Mouse (Mus musculus) central nervous system, embryonic 14 days (tissue): ENCODE data around the gene Mfsd4b1. TPM values are rescaled to one million over a fixed set of nuclear protein-coding genes. Genes with fewer than 3 reads are reported as not detected.

Experiments used
- polyA plus RNA-seq: library from polyadenylated mRNA; depleted of rRNA; stranded (reverse); fragments of >200 nt; gene quantifications from 2 replicates; pipeline ENCODE4 v1.2.3, GENCODE M21; 2012; rRNA removed

The Mfsd4b1 gene
- polyA plus RNA-seq, result 0.16 and 0.23 TPM in 2 replicates

DNA sequence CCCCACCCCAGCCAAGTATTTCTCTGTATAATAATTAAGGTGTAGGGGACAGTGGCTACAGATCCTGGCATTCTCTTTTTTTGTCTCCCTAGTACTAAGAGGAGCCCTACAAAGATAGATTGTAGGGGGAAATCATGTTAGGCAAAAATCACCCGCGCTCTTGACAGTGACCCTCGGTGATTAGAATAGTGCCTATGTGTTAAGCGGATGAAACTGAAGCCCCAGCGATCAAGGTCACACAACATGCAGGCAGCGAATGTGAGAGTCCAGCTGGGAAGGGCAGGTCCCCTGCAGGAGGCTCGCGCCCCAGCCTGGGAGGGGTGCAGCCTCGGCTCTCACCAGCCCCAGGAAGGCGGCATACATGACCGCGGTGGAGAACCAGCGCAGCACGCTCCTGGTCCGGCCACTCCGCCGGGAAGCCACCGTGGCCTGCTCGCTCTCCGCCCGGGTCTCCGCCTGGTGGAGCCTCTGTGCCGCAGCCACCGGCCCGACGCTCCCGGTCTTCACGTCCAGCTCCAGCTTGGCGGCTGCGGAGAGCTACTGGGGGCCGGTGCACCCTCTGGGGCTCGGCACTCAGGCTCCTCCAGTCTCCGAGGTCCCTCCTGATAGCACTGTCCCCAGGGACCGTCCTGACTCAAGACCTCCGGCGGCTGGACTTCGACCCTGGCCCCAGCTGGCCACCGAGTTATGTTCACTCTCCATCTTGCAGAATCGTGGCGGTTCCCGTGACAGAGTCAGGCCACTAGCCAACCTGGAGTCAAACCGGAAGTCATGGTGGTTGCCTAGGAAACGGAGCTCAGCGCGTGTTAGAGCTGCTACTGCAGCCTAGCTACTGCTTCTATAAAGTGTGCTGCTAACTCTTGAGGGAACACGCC is at the start of gene Mfsd4b1:
Gene Mfsd4b1 (minus strand): TSS at position 715 of the 875 bp plus-strand sequence.

DNA sequence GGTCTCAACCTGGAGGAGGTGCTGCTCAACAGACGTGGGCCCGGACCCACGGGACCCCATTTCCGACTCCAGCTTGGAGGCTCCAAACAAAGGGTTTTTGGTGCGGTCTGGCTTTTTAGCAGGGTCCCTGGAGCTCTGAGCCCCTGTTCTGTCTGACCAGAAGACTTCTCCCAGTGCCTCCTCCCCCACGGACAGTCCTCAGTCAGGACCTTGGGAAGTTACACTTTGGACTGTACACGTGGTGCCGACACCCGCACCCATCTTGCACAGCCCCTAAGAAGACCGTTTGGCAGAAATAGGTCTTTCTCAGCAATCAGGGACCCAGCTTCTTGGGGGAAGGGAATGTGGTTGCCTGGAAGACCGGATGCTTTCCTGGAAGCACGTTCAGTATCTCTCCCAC is 38.6 kb downstream of the Mfsd4b1 start, which contains the start of gene Mfsd4b5:
Gene Mfsd4b5 (minus strand): TSS at position 181 of the 400 bp plus-strand sequence.

DNA sequence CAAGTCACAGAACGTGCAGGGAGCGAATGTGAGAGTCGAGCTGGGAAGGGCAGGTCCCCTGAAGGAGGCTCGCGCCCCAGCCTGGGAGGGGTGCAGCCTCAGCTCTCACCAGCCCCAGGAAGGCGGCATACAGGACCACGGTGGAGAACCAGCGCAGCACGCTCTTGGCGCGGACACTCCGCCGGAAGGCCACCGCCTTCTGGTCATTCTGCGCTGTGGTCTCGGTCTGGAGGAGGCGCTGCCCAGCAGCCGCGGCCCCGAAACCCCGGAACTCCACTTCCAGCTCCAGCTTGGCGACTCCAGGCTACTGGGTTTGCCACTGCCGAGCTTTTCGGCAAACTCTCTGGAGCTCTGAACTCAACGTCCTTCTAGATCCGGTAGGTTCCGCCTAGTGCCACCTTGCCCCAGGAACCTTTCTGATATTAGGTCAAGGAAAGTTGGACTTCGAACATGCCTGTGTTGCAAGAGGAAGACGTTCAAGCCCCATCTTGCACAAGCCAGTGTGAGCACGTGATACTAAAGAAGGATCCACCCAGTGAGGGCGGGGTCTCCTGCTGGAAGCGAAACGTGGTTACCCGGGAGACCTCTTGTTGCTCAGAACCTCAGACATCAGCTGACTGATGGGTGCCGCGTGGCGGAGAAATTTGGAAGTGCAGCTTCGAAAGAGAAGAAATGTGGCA is 65.2 kb downstream of the Mfsd4b1 start, which contains the start of gene Mfsd4b3:
Gene Mfsd4b3 (minus strand): TSS at position 393 of the 680 bp plus-strand sequence.

Other genes starting within 250 kb of the Mfsd4b1 start
- 9.8 and 9.9 TPM in 2 replicates for gene Mfsd4b4, start 126.0 kb downstream of the Mfsd4b1 start, polyA plus RNA-seq
- not detected in 2 replicates for gene Mfsd4b2, start 98.3 kb downstream of the Mfsd4b1 start, polyA plus RNA-seq
- 0.04 and 0.10 TPM in 2 replicates for gene Mfsd4b3, start 65.1 kb downstream of the Mfsd4b1 start, polyA plus RNA-seq
- 0.04 and 0.10 TPM in 2 replicates for gene Mfsd4b5, start 38.6 kb downstream of the Mfsd4b1 start, polyA plus RNA-seq
- 3.8 and 5.4 TPM in 2 replicates for gene Slc16a10, start 117.0 kb upstream of the Mfsd4b1 start, polyA plus RNA-seq
- gene Rpf2, start 221.8 kb upstream of the Mfsd4b1 start, polyA plus RNA-seq, result 27.9 and 31.1 TPM in 2 replicates
- 59.3 and 64.4 TPM in 2 replicates for gene Gtf3c6, start 232.8 kb upstream of the Mfsd4b1 start, polyA plus RNA-seq